Mouse (Mus musculus): Measurements from ENCODE around the gene Olfr325.

DNA sequence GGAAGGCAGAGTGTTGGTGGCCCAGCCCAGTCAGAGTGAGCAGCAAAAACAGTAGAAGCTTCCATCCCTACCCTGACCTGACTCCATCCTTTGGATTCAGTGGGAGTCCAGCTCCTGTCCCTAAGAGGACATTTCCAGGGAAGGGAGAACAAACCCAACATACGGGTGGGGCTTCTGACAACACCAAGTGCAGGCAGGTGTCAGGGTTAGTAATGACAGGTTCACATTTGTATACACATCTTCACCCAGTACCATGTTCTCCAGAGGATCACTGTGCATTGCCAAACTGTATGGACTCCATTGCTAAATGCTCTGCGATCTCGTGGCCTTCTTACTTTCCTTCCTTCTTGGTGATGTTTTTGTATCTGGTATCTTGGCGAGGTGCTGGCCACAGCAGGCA is 38.4 kb downstream of the Olfr325 start, which contains the start of gene 2210407C18Rik:
- TF ChIP-seq CTCF (conservative IDR thresholded peaks at IDR 0.05; ENCODE audit: low read length) (no peak), POU5F1 (IDR thresholded peaks at IDR 0.05; ENCODE audit: borderline replicate concordance, low read length) (no peak), NANOG (IDR thresholded peaks at IDR 0.05; ENCODE audit: borderline replicate concordance, low read length) (no peak)

Measured in E14TG2a.4 (cell line).